Mouse (Mus musculus) midbrain, embryonic 16.5 days (tissue): ENCODE measurements around the gene Map4k1. TPM values are rescaled to one million over a fixed set of nuclear protein-coding genes. Genes with fewer than 3 reads are reported as not detected.

Experiments used
- ATAC-seq: fragments of 200-750 bp; cut with Nextera tagmentation; 2 replicates; pipeline ENCODE4 v1.8.0; 2017; ENCODE audit warnings: moderate TSS enrichment
- H3K27ac ChIP-seq: fragments of 300-500 bp; sonication (generic); 2 replicates; pipeline ENCODE4 v1.5.1; 2014; ENCODE audit warnings: mild to moderate bottlenecking, low read length, mixed read lengths
- H3K27me3 ChIP-seq: fragments of 300-500 bp; sonication (generic); 2 replicates; pipeline ENCODE4 v1.6.1; 2014; ENCODE audit warnings: low read depth, low read length, mixed read lengths; ENCODE audit not compliant: control insufficient read depth, insufficient read depth
- H3K36me3 ChIP-seq: fragments of 300-500 bp; sonication (generic); 2 replicates; pipeline ENCODE4 v1.6.1; 2014; ENCODE audit warnings: mild to moderate bottlenecking, low read length, moderate library complexity, mixed read lengths; ENCODE audit not compliant: control insufficient read depth, insufficient read depth
- H3K4me1 ChIP-seq: fragments of 300-500 bp; sonication (generic); 2 replicates; pipeline ENCODE4 v1.6.1; 2014; ENCODE audit warnings: mild to moderate bottlenecking, low read length, mixed read lengths; ENCODE audit not compliant: control insufficient read depth, insufficient read depth
- H3K4me2 ChIP-seq: fragments of 300-500 bp; sonication (generic); 2 replicates; pipeline ENCODE4 v1.6.1; 2014; ENCODE audit warnings: mild to moderate bottlenecking, low read length, mixed read lengths
- H3K4me3 ChIP-seq: fragments of 300-500 bp; sonication (generic); 2 replicates; pipeline ENCODE4 v1.5.1; 2014; ENCODE audit warnings: low read depth, mild to moderate bottlenecking, low read length, moderate library complexity, mixed read lengths
- H3K9ac ChIP-seq: fragments of 300-500 bp; sonication (generic); 2 replicates; pipeline ENCODE4 v1.6.1; 2014; ENCODE audit warnings: low read depth, low read length, mixed read lengths
- H3K9me3 ChIP-seq: fragments of 300-500 bp; sonication (generic); replicated peaks from 2 replicates; pipeline ENCODE4 v1.6.1; 2014; ENCODE audit warnings: mild to moderate bottlenecking, low read length, mixed read lengths; ENCODE audit not compliant: control insufficient read depth, poor library complexity, severe bottlenecking
- WGBS: fragments of 180-500 bp; shearing (Covaris S2); extraction: QIAGEN DNeasy Blood & Tissue Kit; methylation state at CpG from one replicate; pipeline ENCODE4 v1.1.7; 2014; 5-methylcytosine and 5-hydroxymethylcytosine counted together
- microRNA-seq: library from miRNA; unstranded; fragments of <30 nt; microRNA quantifications from one replicate; pipeline ENCODE4, GENCODE M21; 2017
- polyA plus RNA-seq: library from polyadenylated mRNA; unstranded; fragments of >200 nt; fragmentation: Nextera tagmentation; extraction: Ambion mirVana; gene quantifications from 2 replicates; pipeline ENCODE4 v1.2.1, GENCODE M21; 2015

Gene Map4k1
- polyA plus RNA-seq, 1 experiment from 2014 or later = 13.2 TPM

- H3K9ac ChIP-seq = peak overlapping the region; percentile 23; the same call in 1 of the 2 replicates
- H3K36me3 ChIP-seq = no peaks in the 10 kb centered on the region
- H3K27me3 ChIP-seq = peaks cover 20% of the 10 kb centered on the region
- no peak overlapping the region for H3K27ac ChIP-seq
- no peak for ATAC-seq
- H3K4me3 ChIP-seq = no peak overlapping the region
- peaks cover 3% of the 10 kb centered on the region; the same call in 1 of the 2 replicates for H3K9me3 ChIP-seq
- 8% methylated on average over 19 of the region's 19 CpGs for WGBS
- 0 out of 2 replicates have a peak overlapping the region, but pooled peaks have one; percentile 15 for H3K4me2 ChIP-seq
- H3K4me1 ChIP-seq = no peaks in the 10 kb centered on the region
These were observed 71.0 kb downstream of the Map4k1 start for GRCm38 (mm10) chr7:29052821-29053220.

Small RNAs within 50 kb of the gene (microRNA-seq; reads per million reads assigned to microRNA genes)
- gene Gm44408 = not detected

Other genes starting within 250 kb of the Map4k1 start
- 95.8 and 99.4 TPM in 2 replicates for gene Mrps12, start 240.2 kb upstream of the Map4k1 start, polyA plus RNA-seq
- gene Sars2, start 240.1 kb upstream of the Map4k1 start, polyA plus RNA-seq = 15.6 and 16.4 TPM in 2 replicates
- gene Ccer2, start 225.9 kb upstream of the Map4k1 start, polyA plus RNA-seq = 0.61 and 0.95 TPM in 2 replicates
- gene Sirt2, start 215.3 kb upstream of the Map4k1 start, polyA plus RNA-seq = 117 and 121 TPM in 2 replicates
- gene Nfkbib, start 214.5 kb upstream of the Map4k1 start, polyA plus RNA-seq = 52.0 and 64.7 TPM in 2 replicates
- 2.2 and 2.9 TPM in 2 replicates for gene Rinl, start 193.1 kb upstream of the Map4k1 start, polyA plus RNA-seq
- gene Hnrnpl, start 173.5 kb upstream of the Map4k1 start, polyA plus RNA-seq = 134 and 152 TPM in 2 replicates
- 86.6 and 96.4 TPM in 2 replicates for gene Ech1, start 156.8 kb upstream of the Map4k1 start, polyA plus RNA-seq
- 5.7 and 5.9 TPM in 2 replicates for gene Lgals4, start 148.2 kb upstream of the Map4k1 start, polyA plus RNA-seq
- 6.7 and 10.3 TPM in 2 replicates for gene Lgals7, start 118.2 kb upstream of the Map4k1 start, polyA plus RNA-seq
- gene Capn12, start 100.6 kb upstream of the Map4k1 start, polyA plus RNA-seq = 0.40 and 0.57 TPM in 2 replicates
- gene Actn4, start 19.7 kb upstream of the Map4k1 start, polyA plus RNA-seq = 132 and 133 TPM in 2 replicates
- gene Eif3k, start 186 bp upstream of the Map4k1 start, polyA plus RNA-seq = 279 TPM in 2 replicates
- gene Ryr1, start 143.1 kb downstream of the Map4k1 start, polyA plus RNA-seq = 11.3 and 14.4 TPM in 2 replicates
- 0.83 and 1.0 TPM in 2 replicates for gene Rasgrp4, start 152.8 kb downstream of the Map4k1 start, polyA plus RNA-seq
- 23.7 and 28.3 TPM in 2 replicates for gene Fam98c, start 174.2 kb downstream of the Map4k1 start, polyA plus RNA-seq
- 0.54 and 1.1 TPM in 2 replicates for gene Ggn, start 188.2 kb downstream of the Map4k1 start, polyA plus RNA-seq
- 10.7 TPM in 2 replicates for gene Spred3, start 188.4 kb downstream of the Map4k1 start, polyA plus RNA-seq
- gene Psmd8, start 198.7 kb downstream of the Map4k1 start, polyA plus RNA-seq = 287 TPM in 2 replicates
- gene Catsperg1, start 232.0 kb downstream of the Map4k1 start, polyA plus RNA-seq = 3.8 and 5.8 TPM in 2 replicates